Mouse (Mus musculus) regulatory T cell (primary cell): ENCODE data around the gene Fam204a.

ENCODE experiments used
- in situ Hi-C: fragments of 300-600 bp; cut with MboI, MseI; formaldehyde crosslinking; loops from one replicate; pipeline ENCODE4 v1.15.1; 2025; ENCODE audit warnings: high pct_unique_total_duplicates

Gene Fam204a

GRCm38 (mm10) chr19:60160611-60161274, 65.8 kb downstream of the Fam204a start:
- in situ Hi-C loops, result loop anchor here (10.0 kb wide), 1 partner anchor 726 kb away; no protein-coding TSS in a partner anchor

- in situ Hi-C loops, result loop anchor here (10.0 kb wide), 1 partner anchor 725 kb away; no protein-coding TSS in a partner anchor
These were observed 66.7 kb downstream of the Fam204a start for GRCm38 (mm10) chr19:60159827-60160226.

- in situ Hi-C loops, result no loop called here
These were observed 71.2 kb downstream of the Fam204a start for GRCm38 (mm10) chr19:60155266-60155665.

- in situ Hi-C loops, result no loop called here
These were observed 73.4 kb downstream of the Fam204a start for GRCm38 (mm10) chr19:60153096-60153495.

- in situ Hi-C loops, result no loop called here
These were observed 76.4 kb downstream of the Fam204a start for GRCm38 (mm10) chr19:60150056-60150455.

GRCm38 (mm10) chr19:60149078-60149960, 77.2 kb downstream of the Fam204a start:
- in situ Hi-C loops, result loop anchor here (5.0 to 10.0 kb wide), 3 partner anchors 405 to 692 kb away; partner anchors contain the start of gene Emx2
